Mouse (Mus musculus) large intestine, adult 2 months (tissue): Measurements from ENCODE around the gene Pax8. TPM values are rescaled to one million over a fixed set of nuclear protein-coding genes. Genes with fewer than 3 reads are reported as not detected.

Source experiments
- DNase-seq: peaks from one replicate; pipeline ENCODE4 v3.0.0-alpha.2; 2012; ENCODE audit warnings: low read depth, low spot score
- WGBS: fragments of 180-500 bp; shearing (Covaris S2); methylation state at CpG from one replicate; pipeline ENCODE4 v1.1.7; 2018; 5-methylcytosine and 5-hydroxymethylcytosine counted together
- polyA plus RNA-seq: library from polyadenylated mRNA; depleted of rRNA; stranded (reverse); fragments of >200 nt; gene quantifications from 2 replicates; pipeline ENCODE4 v1.2.3, GENCODE M21; 2012; rRNA removed

Gene Pax8
- polyA plus RNA-seq, result 5.7 and 9.1 TPM in 2 replicates

DNA sequence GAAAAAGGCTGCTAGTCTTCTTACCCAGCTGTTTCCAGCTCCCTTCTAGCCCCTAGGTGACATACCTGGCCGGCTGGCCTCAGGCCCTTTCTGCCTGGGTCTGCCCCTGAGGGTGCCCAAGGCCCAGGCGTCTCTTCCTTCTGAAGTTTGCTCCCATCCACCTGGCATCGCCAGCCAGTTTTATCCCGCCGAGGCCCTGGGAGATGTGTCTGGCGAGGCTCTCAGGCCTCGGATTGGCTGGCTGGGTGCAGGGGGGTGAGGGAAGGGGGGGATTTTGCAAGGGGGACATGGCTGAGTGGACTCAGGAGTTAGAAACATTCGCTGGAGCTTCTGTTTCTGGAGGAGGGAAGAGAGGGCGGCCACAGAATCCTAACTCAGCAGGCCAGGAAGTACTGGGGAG, at the start of gene Pax8:
Gene Pax8 (minus strand): TSS at position 180 of the 400 bp plus-strand sequence.
- 82% methylated on average over 9 of the region's 9 CpGs for WGBS
- no peak for DNase-seq

DNA sequence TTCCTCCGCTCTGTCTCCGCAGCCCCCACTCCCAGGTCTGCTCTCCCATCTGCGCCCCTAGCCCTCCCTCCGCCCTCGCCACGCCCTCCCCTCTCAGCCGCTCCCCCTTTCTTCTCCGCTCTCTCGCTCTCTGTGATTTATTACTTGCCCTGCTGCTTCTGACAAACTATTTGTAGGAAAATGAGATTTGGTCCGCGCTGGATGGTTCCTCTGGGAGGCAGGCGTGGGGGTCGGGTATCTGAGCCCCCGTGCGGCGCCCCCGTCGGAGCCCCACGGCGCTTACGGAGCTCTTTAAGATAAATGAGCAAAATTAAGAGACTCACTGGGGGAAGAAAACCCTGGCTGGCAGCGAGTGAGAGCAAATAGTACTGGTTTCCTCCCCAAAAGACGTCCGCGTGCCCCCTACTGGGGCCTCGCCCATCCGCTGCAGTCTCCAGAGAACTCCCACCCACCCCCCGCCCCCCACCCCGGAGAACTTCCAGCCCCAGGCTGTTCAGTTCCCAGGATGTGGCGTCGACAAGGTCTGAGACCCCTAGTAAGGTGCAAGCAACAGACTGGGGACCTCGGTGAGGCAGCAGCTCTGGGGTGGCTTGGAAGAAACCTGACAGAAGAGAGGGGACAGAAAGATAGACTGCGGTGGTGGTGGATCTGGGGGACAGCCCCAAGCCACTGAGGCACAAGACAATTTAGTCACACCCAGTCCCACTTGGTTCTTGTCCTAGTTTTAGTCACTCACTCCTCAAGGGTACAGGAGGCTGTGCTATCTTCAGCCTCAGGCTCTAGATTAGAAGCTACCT, 46.2 kb upstream of the Pax8 start:
- DNase-seq, result no peak
- 1% methylated on average over 33 of the region's 33 CpGs for WGBS

DNA sequence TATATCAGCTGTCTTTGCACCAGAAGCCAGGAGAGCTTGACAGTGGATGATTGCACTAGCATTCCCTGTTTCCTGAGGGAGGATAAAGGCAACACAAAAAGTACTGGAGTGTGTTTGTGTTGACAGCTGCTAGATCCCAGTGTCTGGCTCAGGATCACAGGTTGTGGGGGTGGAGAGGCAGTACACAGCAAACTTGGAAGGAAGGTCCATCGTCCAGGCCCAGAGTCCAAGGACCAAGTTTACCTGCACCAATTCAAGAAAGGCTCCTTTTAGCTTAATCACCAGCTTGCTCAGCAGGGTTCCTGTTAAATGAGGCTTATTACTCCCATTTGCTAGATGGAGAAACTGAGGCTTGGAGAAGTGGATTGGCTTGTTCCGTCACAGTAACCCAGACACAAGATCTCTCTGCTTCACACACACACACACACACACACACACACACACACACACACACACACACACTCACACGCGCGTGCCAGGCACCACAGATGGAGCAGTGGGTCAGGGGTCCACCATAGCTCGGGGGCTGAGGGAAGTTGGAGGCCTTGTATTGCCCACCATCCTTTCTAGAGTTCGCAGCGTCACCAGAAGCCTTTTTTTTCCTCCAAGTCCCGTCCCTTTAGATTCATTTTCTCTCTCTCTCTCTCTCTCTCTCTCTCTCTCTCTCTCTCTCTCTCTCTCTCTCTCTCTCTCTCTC, 45.3 kb upstream of the Pax8 start:
- 29% methylated on average over 9 of the region's 9 CpGs for WGBS
- DNase-seq, result no peak

DNA sequence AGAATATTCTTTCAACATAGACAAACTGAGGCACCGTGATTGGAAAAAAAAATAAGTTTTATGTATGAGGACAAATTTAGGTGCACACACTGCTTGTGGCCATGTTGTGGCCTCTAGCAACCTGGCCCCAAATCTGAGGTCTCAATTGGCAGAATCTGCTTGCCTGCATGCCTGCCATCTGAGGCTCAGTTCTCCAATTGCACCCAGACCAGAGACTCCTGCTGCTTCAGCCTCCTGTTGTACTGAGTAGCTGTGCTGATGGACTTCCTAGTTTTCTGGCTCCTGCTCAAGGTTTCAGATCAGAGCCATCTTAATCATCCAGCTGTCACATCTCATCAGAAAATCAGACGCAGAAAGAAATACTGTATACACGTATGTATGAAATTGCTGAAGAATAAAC, 41.5 kb upstream of the Pax8 start:
- DNase-seq, result no peak
- WGBS, result 70% methylated on average over 3 of the region's 3 CpGs

DNA sequence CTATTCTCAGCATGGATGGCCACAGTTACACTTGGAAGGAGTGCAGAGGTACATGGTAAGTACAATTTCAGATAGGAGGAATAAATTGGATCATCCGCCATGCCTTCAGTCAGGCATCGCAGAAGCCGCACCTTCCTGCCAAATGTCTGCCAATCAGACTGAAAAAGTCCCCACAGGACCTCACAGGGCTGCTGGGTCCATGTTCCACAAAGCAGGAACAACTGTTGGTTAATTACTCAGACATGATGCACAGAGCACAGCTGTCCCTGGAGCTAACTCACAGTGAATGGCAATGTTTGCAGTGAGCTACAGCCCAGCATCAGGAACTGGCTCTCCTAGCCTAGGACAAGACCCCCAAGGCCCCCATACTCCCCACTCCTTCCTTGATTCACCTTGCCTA, 32.0 kb upstream of the Pax8 start:
- 91% methylated on average over 3 of the region's 3 CpGs for WGBS

DNA sequence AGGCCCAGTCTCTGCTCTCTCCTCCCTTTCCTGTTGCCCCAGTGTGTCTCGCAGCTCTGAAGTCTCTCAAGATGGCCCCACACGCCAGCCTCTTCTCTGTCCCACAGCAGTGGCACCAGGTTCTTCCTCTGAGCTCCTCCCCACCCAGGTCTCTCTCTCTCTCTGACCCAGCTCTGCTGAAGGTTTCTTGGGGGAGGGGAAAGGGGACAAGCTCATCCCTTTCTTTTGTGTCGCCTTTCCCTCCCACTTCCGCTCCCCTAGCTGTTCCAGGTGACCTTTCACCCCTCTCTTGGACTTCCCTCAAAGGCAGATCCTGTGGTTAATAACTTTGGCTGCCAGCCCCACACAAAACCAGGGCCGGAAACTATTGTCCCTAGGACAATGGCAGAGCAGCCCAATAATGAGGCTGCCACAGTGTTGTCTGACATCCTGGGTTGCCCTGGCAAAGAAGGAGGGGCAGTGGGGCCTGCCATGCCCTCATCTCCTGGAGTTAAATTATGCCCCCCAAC, 27.6 kb upstream of the Pax8 start:
- WGBS, result 63% methylated on average over 5 of the region's 5 CpGs
- DNase-seq, result no peak

More for the DNA sequence above, 32.0 kb upstream of the Pax8 start:
- DNase-seq, result no peak

DNA sequence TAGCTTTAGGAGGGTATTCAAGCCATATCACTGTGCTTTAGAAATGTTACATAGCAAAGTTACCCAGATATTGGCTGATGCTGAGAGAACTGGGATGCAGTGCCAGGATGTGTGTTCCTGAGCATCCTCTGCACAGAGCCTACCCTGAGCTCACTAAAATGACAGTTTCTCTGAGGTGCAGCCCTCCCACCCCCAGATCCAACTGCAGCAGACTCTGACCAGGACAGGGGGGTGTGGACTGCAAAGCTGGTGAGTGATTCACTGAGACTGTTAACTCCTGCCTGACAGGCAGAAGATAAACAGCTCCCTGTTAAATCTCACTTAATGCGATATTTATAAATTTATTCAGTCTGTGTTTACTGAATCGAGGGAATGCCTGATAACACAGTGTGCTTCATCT, 25.5 kb upstream of the Pax8 start:
- DNase-seq, result no peak
- 63% methylated on average over 2 of the region's 2 CpGs for WGBS

DNA sequence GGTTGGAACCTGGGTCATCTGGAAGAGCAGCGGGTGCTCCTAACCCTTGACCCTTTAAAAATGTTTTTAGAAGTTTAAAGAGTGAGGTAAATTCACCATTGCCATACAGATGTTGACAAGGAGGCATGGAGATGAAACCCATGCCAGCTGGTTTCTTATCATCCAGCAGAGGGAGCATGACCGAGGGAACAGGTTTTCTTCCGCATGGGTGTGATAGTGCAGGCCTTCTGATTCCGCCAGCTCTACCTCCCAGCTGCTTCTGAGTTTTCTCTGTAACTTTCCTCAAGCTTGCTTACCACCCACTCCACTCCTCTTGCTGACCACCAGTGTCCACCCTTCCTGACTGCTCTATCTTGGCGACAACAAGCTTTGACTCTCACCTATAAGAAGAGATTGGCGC, 15.2 kb upstream of the Pax8 start:
- DNase-seq, result no peak
- WGBS, result 41% methylated on average over 6 of the region's 6 CpGs

DNA sequence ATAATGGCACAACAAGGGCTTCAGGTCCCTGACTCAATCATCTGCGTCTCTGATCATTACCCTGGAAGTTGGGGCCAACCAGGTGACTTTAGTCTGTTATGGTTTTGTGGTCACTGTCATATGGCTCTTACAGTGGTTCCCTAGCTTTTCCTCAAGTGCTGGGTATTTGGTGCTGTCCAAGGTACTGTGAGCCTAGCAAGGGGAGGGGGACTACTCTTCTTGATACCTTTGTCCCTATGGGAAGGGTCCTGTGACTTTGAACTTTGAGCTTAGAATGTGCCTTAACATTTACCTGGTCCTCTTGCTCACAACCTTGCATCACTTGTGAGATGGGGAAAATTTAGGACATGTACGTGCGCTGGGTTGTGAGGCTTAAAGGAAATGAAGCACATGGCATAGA, 13.3 kb upstream of the Pax8 start:
- no peak for DNase-seq
- 77% methylated on average over 3 of the region's 3 CpGs for WGBS

DNA sequence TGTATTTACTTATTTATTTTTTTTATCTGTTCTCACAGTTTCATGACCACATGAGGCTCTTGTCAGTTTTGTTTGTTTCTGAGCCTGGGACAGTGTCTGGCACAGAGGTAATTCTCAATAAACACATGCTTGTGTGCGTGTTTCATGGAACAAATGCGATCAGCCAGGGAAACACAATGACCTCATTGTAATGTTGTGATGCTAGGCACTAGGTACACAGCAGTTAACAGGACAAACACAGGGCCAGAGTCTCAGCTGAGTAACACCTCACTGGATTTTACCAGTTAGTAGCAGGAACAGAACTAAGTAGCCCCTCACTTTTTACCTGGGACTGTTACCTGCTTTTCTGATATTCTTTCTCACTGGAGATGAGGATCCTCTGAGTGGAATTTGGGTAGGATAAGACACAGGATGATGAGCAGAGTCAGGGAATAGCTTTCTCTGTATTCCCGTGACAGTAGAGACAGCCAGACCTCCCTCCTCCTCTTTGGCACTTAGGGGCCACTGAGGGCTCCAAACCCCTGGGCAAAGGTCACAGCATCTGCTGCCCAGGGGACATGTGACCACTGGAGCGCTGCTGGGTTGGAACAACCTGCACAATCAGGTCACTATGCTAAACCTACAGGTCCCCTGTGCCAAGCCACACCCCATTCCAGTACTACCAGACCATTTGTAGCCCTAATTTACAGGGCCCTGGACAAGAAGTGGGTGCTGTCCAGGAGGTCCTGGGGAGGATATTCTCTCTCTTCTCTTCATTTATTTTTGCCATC, 11.8 kb upstream of the Pax8 start:
- 27% methylated on average over 4 of the region's 4 CpGs for WGBS
- no peak for DNase-seq

DNA sequence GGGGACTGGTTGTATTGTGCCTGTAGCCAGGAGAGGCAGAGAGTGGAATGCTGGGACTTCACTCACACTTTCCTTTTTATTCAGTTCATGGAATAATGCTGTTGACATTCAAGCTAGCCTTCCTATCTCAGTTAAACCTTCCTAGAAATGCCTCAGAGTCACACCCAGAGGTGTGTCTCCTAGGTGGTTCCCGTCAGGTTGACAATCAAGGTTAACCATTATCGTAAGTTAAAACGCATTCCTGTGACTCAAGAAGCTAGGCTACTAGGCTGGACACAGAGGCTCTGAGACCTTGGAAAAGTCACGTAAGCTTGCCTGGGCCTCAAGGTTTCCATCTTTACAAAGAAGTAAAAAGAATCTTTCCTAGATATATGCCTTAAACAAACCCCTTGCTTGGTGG, 10.0 kb upstream of the Pax8 start:
- 32% methylated on average over 4 of the region's 4 CpGs for WGBS

DNA sequence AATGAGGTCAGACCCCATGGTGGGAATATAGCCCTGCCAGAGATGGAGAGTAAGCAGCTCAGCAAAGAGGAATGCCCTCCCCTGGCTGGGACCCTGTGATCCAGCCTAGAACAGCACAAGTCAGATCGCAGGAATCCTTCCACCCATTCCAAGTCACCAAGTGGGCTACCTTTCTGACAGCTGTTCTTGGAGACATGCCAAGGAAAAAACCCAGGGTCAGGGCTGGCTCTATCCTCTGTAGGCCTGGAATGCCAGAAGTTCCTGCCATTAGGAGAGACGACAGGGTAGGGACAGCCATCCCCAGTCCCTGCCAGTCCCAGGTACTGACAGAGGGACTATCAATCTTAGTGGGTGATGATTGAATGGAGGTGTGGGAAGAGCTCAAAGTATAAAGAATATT, 4.5 kb upstream of the Pax8 start:
- no peak for DNase-seq
- 47% methylated on average over 2 of the region's 2 CpGs for WGBS

More for the DNA sequence above, 10.0 kb upstream of the Pax8 start:
- DNase-seq, result peak; percentile 57

DNA sequence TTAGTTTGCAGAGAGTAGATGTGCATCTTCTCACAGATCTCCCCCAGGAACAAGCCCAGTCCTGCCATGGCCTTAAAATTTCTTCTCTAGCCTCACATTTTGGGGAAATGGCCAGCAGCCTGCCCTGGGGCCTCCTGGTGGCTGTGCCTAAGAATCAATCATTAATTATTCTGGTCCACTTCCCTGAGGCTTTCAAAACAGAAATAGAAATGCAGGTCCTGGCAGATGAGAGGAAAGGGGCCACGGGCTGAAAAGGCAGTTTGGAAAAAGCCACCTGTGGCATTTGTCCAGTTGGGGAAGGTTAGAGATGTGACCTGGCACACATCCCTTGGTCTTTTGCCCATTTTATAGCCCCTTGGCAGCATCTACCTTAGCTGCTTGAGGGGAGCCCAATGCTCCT, 3.8 kb upstream of the Pax8 start:
- no peak for DNase-seq
- 3% methylated on average over 1 of the region's 1 CpGs for WGBS

DNA sequence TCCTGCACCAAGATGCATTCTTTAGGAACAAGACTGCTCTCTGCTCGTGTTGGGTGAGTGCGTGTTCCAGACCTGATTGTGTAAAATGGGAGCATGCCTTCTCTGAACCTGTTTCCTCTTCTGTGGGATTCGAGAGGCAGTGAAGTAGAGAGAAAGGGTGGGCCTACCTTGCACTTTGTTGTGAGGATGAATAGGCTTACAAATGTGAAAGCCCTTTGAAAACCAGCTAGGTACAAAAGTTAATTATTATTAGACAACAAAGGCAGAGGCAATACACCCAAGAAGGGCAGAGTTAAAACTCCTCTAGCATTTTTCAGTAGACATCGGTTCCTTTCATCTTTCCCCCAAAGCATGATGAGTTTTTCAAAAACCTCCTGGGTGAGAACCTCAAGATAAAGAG, 3.2 kb upstream of the Pax8 start:
- WGBS, result 27% methylated on average over 4 of the region's 4 CpGs
- DNase-seq, result no peak

DNA sequence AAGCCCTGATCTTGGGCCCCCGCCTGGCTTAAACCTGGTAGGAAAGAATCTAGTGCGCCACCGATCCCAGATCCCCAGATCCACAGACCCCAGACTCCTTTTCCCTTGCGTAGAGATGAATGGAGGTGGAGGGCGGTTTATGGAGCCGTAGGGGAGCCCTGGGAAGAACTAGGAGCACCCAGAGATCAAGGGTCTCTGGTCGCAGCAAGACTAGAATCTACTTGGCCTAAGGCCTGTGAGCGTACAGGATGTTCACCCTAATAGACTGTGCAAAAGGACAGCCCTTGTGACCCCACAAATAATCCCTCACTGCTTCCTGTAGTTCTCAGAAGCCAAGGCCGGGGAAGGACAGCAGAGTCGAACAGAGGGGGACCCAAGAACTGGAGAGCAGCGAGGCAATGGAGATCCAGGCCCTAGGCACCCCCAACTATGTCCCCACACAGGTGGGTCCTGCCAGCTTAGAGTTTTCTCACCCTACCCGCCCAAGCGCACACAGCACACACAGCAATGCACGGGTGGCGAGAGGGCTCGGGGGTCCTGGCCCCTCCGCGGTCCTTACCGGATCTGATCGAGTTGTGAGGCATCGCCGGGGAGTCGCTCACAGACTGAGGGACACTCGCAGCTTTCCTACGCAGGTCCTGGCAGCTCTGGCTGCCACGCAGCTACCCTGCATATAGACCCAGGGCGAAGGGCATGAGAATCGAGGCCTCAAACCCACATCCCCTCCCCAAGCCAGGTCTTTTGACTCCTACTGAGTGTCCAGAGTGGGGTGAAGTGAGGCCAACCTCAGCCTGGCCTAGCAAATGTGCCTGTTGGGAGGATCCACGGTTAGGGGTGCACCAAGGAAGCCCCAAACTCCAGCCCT, 653 bp downstream of the Pax8 start:
- 79% methylated on average over 29 of the region's 29 CpGs for WGBS

DNA sequence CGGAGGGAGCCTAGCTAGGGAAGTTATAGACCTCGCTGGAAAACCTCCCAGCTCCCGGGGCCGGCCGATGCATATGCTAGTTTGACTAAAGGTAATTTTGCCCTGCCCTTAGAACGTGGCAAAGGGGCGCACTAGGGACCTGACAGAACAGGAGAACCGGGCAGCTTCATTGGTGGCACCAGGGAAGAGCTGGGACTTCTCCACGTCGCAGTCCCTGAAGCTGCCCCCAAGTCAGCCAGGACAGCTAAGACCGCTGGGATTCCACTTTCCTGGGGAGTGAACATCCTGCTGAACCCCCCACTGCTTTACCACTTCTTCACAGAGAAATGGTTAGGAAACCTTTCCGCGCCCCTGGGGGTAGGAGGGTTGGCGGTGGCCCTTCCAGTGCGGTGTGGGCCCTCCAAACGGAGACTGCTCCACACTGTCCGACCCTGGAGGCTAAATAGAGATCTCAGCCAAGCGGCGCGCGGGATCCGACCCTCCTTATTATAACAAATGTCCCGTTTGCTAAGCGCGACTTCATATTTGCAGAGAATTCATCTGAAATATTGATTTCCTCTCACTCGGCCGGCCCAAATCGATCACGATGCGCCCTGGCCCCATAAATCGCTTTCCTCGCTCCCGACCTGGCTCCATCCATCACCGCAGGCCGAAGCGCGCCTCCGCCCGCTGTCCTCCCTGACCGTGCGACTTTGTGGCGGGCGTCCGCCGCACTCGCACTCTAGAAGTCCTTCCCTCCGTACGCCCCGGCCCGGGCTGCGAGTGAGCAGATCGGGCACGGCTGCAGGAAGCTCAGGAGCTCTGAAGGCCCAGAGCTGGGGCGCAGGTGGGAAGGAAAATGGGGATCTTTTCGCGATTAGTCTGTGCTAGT, 1.5 kb downstream of the Pax8 start:
- DNase-seq, result no peak

More for the DNA sequence above, 653 bp downstream of the Pax8 start:
- no peak for DNase-seq

DNA sequence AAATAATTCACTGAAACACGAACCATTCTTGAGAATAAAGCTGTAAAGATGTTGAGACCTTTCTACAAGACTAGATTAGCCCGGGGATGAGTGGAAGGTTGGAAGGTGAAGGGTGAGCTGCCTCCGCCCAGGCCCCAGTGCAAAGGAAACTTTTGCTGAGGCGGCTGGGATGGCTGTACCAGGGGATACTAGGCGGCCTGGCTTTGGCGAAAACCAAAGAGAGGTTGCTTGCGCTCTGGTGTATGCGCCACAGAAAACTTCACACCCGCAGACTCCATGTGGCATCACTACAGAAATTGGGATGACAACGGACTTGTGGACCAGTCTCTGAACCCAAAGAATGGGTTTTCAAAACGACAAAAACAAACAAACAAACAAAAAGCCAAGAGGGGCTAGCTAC, 2.7 kb downstream of the Pax8 start:
- 45% methylated on average over 11 of the region's 11 CpGs for WGBS

More for the DNA sequence above, 1.5 kb downstream of the Pax8 start:
- WGBS, result 41% methylated on average over 56 of the region's 56 CpGs

DNA sequence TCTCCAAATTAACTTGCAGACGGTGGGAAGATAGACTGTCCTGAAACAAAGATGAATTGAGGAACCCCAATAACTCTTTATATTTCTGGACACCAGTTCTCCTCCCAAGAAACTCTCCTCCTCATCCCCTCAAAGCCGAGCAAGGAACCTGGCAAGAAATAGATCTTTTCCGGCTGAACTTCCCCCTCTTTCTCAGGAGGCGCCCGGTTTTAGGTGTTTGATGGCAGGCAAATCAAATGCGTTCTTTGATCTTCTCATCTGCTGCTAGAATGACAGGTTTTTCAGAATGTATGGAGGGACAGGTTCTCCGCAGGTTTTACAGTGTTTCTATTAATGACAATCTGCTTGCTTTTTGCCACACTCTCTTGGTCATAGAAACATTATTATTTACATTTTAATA, 3.3 kb downstream of the Pax8 start:
- 40% methylated on average over 7 of the region's 7 CpGs for WGBS
- DNase-seq, result no peak

More for the DNA sequence above, 2.7 kb downstream of the Pax8 start:
- DNase-seq, result no peak
